Mouse (Mus musculus): ENCODE results near the gene 1110032A03Rik.

GRCm38 (mm10) chr9:50729600-50729999, 45.7 kb downstream of the 1110032A03Rik start:
- TF ChIP-seq CTCF (IDR thresholded peaks at IDR 0.05; ENCODE audit: low read depth, low read length) (no peak), TAL1 (conservative IDR thresholded peaks at IDR 0.05; ENCODE audit: low read depth, low read length) (no peak), GATA2 (IDR thresholded peaks at IDR 0.05; ENCODE audit: borderline replicate concordance, low read depth, low read length) (no peak), GATA1 (IDR thresholded peaks at IDR 0.05; ENCODE audit: borderline replicate concordance, low read length) (no peak)
